Mouse (Mus musculus) cortical plate, adult 2 months (tissue): ENCODE measurements around the gene Ctf2.
"Not testable (repeated sequence)": the region's sequence is repeated elsewhere in the genome, so short reads cannot be mapped to it uniquely, and the experiment has no call there.

Experiments
- CTCF ChIP-seq: fragments of 200-500 bp; IDR thresholded peaks from 2 replicates; pipeline ENCODE4 v1.5.1; 2011; ENCODE audit warnings: mild to moderate bottlenecking, control low read depth, low read length; ENCODE audit not compliant: insufficient read depth; ENCODE audit errors: extremely low read depth
- POLR2A ChIP-seq: fragments of 200-500 bp; IDR thresholded peaks from 2 replicates; pipeline ENCODE4 v1.6.1; 2011; ENCODE audit warnings: mild to moderate bottlenecking, low read length, control low read depth; ENCODE audit not compliant: insufficient read depth; ENCODE audit errors: extremely low read depth

DNA sequence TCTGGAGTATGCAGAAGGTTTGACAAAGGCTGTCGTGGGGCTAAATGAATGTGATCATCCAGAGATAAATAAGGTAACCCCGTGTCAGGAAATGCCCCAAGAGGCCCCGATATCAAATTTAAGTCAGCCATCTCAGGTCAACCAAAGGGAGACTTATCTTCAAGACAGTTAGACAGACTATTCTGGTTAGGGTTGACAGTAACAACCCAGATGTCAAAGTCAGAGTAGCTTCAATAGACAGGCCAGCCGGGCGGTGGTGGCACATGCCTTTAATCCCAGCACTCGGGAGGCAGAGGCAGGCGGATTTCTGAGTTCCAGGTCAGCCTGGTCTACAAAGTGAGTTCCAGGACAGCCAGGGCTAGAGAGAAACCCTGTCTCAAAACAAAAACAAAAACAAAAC is 38.2 kb downstream of the Ctf2 start:
- TF ChIP-seq POLR2A, CTCF: not testable (repeated sequence)
